Mouse (Mus musculus) right cerebral cortex, postnatal 4 days (tissue): ENCODE measurements around the gene Gm20388.
"Not testable (repeated sequence)": the region's sequence is repeated elsewhere in the genome, so short reads cannot be mapped to it uniquely, and the experiment has no call there.

Source experiments
- DNase-seq: peaks from one replicate; pipeline ENCODE4 v3.0.0-alpha.2; 2022

Gm20388 gene

GRCm38 (mm10) chr8:123797928-123798327 lies 3887.3 kb downstream of the Gm20388 start:
- DNase-seq, result no peak

GRCm38 (mm10) chr8:123799434-123799833 lies 3888.8 kb downstream of the Gm20388 start:
- DNase-seq, result no peak

GRCm38 (mm10) chr8:123799885-123800284 lies 3889.2 kb downstream of the Gm20388 start:
- DNase-seq, result no peak

GRCm38 (mm10) chr8:123800867-123801266 lies 3890.2 kb downstream of the Gm20388 start:
- no peak for DNase-seq

GRCm38 (mm10) chr8:123801538-123801937 lies 3890.9 kb downstream of the Gm20388 start:
- no peak for DNase-seq

GRCm38 (mm10) chr8:123803639-123804038 lies 3893.0 kb downstream of the Gm20388 start:
- DNase-seq, result no peak

GRCm38 (mm10) chr8:123804586-123804985 lies 3893.9 kb downstream of the Gm20388 start:
- no peak for DNase-seq

- DNase-seq, result no peak
These were observed 3894.6 kb downstream of the Gm20388 start for GRCm38 (mm10) chr8:123805209-123805717.

- peak; percentile 91 for DNase-seq
These were observed 3895.2 kb downstream of the Gm20388 start, which contains the start of gene Rab4a for GRCm38 (mm10) chr8:123805718-123806373. Rab4a (plus strand) TSS chr8:123805985.

GRCm38 (mm10) chr8:123806374-123806935 lies 3895.8 kb downstream of the Gm20388 start:
- DNase-seq, result no peak

- no peak for DNase-seq
These were observed 3896.4 kb downstream of the Gm20388 start for GRCm38 (mm10) chr8:123807024-123807431.

GRCm38 (mm10) chr8:123807852-123808573 lies 3897.4 kb downstream of the Gm20388 start:
- no peak for DNase-seq

GRCm38 (mm10) chr8:123808671-123809070 lies 3898.0 kb downstream of the Gm20388 start:
- no peak for DNase-seq

- not testable (repeated sequence) for DNase-seq
These were observed 3898.7 kb downstream of the Gm20388 start for GRCm38 (mm10) chr8:123809342-123809741.

- DNase-seq, result no peak
These were observed 3901.6 kb downstream of the Gm20388 start for GRCm38 (mm10) chr8:123812227-123812626.

GRCm38 (mm10) chr8:123813173-123813891 lies 3902.7 kb downstream of the Gm20388 start:
- no peak for DNase-seq

GRCm38 (mm10) chr8:123813892-123814266 lies 3903.2 kb downstream of the Gm20388 start:
- DNase-seq, result no peak

- no peak for DNase-seq
These were observed 3904.7 kb downstream of the Gm20388 start for GRCm38 (mm10) chr8:123815325-123815724.

- DNase-seq, result no peak
These were observed 3906.3 kb downstream of the Gm20388 start for GRCm38 (mm10) chr8:123816939-123817338.

GRCm38 (mm10) chr8:123817747-123818146 lies 3907.1 kb downstream of the Gm20388 start:
- no peak for DNase-seq

- DNase-seq, result no peak
These were observed 3909.3 kb downstream of the Gm20388 start for GRCm38 (mm10) chr8:123819683-123820610.

- DNase-seq, result no peak
These were observed 3910.1 kb downstream of the Gm20388 start for GRCm38 (mm10) chr8:123820780-123821179.
